Mouse (Mus musculus) urinary bladder, postnatal 25 days (tissue): ENCODE measurements at regions not wholly inside any gene's neighbourhood (a gene's known extent, or its start where the extent isn't known, plus 50 kb on each side); places are given as distances from the start of the nearest gene placed in this dataset.

Experiments
- DNase-seq: peaks from one replicate; pipeline ENCODE4 v3.0.0; 2022; ENCODE audit warnings: low spot score

DNA sequence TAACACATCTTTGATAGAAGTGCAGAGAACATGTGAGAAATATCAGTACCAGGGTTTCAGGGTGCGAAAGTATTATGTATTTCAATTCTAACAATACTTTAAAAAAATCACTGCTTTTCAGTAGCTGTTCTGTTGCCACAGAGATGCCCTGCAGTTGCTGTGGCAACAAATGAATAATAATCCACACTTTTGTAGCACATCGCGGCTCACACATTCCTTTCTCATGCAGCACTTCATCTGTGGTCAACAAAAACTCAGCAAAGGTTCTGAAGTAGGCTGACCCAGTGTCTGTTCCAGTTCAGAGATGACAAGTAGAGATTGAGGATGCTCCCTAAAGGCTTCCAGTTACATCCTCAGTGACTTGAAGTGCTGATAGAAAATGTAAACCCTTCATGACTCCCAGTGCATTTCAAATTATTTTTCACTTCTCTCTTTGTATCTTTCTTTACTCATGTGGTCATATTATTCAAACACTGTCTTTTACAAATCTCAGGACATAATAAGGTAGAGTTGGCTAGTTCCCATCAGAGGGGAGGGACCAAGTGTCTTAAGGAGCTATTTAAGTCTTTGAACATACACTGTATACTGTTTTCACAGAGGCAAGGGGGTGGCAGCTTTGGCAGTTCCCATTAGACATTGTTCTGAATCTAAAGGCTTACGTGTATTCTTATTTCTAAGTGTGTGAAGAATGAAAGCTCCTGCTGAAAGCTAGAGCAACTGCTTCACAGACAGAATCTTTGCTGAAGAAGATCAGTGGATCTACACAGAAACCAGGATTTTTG lies 460.6 kb upstream of the Slit2 start:
- no peak for DNase-seq

DNA sequence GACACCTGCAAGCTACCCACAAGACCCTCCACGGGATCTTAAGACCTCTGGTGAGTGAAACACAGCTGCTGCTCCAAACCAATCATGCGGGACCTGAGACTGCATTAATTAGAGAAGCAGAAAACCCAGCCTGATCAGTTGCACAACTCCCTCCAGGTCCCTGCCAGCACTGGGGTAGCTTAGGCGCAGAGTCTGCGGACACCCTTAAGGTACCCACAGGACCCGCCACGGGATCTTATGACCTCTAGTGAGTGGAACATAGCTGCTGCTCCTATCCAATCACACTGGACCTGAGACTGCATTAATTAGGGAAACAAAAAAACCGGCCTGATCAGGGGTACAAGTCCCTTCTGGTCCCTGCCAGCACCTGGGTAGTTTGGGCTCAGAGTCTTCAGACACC lies 454.3 kb upstream of the Slit2 start:
- DNase-seq = no peak

DNA sequence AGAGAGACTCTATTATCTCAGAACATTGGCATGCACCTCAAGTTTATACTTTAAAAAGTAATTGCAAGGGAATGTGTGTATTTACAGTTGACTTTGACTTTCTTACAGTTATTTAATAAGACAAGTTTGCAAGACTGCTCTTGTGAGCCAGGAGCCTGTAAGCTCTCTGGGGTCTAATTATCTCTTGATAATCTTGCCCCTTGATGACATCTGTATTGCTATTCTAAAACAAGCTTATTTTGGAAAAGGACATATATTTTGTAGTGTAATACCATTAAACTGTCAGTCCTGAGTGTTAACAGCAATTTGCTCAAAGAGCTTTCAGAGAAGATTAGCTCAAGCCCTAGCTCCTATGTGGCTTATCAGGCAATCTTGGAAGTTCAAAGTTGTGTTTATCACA lies 445.4 kb upstream of the Slit2 start:
- no peak for DNase-seq

DNA sequence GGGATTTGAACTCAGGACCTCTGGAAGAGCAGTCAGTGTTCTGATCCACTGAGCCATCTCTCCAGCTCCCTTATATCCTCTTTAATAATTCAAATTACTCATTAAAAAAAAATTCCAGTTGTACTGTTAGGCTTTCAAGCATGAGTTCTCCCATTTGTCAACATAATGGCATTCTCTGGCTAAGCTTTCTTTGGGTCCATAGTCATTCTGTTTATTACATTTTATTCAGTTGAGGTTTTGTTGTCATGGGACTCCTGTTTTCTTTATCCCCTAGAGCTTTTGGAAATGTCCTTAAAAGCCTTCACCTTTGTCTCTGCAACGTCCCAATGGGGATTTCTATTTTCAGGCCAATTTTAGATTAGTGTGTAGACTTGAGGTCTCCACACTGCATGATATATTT lies 440.7 kb upstream of the Slit2 start:
- no peak for DNase-seq

DNA sequence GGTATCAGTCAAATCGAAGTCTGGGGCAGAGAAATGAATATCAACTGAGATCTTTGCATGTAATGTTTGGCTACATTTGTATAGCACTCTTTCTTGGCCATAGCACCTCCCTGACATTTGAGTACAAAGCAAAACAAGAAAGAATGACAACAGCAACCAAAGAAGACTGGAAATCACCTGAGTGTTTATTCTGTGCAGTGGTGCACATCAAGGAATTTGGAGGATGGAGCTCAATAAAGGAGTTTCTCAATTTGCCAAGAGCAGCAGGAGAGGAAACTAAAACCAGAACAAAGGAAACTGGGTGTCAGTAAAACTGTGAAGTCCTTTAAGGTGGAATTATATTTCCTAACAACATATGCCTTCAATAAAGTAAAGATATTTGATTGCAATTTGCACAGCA lies 426.2 kb upstream of the Slit2 start:
- no peak for DNase-seq

DNA sequence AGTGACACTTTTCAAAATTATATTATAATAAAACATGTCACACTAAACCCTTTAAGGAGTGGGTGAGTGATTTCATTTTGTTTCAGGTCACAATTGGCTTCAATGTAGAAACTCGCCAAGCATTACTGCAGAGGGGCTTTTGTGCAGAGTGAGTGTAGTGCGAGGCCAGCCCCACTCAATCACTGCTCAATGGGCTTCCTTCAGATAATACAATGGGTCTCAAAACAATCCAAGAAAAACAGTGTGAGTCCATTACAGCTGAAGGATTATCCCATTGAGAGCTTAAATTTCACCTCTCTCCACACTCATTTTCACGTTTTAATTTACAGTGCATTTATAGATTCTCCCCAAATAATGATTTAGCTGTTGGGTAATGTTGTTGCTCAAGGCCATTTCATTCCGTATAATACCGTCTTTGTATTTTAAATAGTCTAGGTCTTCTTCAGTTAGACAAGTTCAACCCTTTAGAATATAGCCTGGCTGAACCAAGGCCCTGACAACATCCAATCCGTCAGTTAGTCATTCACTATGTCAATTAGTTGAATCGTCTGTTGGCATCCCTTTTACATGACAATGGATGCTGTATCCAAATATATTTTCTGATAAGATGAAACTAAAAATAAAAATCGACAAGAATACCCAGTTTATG lies 425.7 kb upstream of the Slit2 start:
- no peak for DNase-seq
